Mouse (Mus musculus) liver, embryonic 14.5 days (tissue): Measurements from ENCODE around the gene Znrf3.

Experiments used
- CTCF ChIP-seq: IDR thresholded peaks from 2 replicates; pipeline ENCODE4 v1.5.1; 2016; ENCODE audit warnings: antibody characterized with exemption, low read depth, control low read depth
- EP300 ChIP-seq: IDR thresholded peaks from 2 replicates; pipeline ENCODE4 v1.6.1; 2016; ENCODE audit warnings: antibody characterized with exemption, low read depth

- TF ChIP-seq CTCF (no peak), EP300 (no peak)
Observed at GRCm38 (mm10) chr11:5398301-5399053, 46.2 kb downstream of the Znrf3 start.
